8 mouse cellular contexts compared by ENCODE assay signal in genomic region chr1:185329851-185330250, GRCm38 (mm10). TPM values are rescaled to one million over a fixed set of nuclear protein-coding genes. Genes with fewer than 3 reads are reported as not detected.
DNase-seq lines count a peak whose midpoint lies in the region; ATAC-seq and TF ChIP-seq lines count a peak whose summit lies in the region.

No protein-coding gene starts in this region.

- TF ChIP-seq CTCF in heart, adult 2 months (IDR thresholded peaks at IDR 0.05), result no peak
- no peak for TF ChIP-seq CTCF in stomach, postnatal 0 days (IDR thresholded peaks at IDR 0.05; ENCODE audit: low read depth)

- DNase-seq in heart, adult 2 months, result no peak
- DNase-seq in heart, postnatal 25 days (ENCODE audit: low spot score), result no peak
- no peak for DNase-seq in stomach, postnatal 0 days (ENCODE audit: low spot score)
- no peak for DNase-seq in liver, embryonic 13.5 days
- no peak for DNase-seq in urinary bladder, adult 18-20 months (ENCODE audit: low spot score in 2 of 2)
- no peak for DNase-seq in testis, postnatal 10 days (ENCODE audit: low spot score)

- H3K79me2 ChIP-seq in heart, adult 2 months (replicated peaks; ENCODE audit: control insufficient read depth, insufficient read depth, low read length), result no peaks in the 10 kb centered on the region

- no peak overlapping the region for H3K9ac ChIP-seq in heart, adult 2 months (ENCODE audit: low read depth, low read length)
- H3K9ac ChIP-seq in stomach, embryonic 14.5 days (replicated peaks; ENCODE audit: low read depth, low read length), result no peak overlapping the region
- no peak overlapping the region for H3K9ac ChIP-seq in stomach, postnatal 0 days (ENCODE audit: low read length)
- peak overlapping the region; percentile 92; the same call in 1 of the 2 replicates for H3K9ac ChIP-seq in liver, embryonic 13.5 days

- peak overlapping the region; percentile 49; the same call in 1 of the 2 replicates for H3K4me2 ChIP-seq in stomach, embryonic 14.5 days (replicated peaks; ENCODE audit: low read depth, low read length)
- no peak overlapping the region for H3K4me2 ChIP-seq in stomach, postnatal 0 days (replicated peaks; ENCODE audit: low read depth)
- H3K4me2 ChIP-seq in liver, embryonic 13.5 days, result peak overlapping the region; percentile 83

- H3K27me3 ChIP-seq in heart, adult 2 months (ENCODE audit: control insufficient read depth, insufficient read depth, low read length), result no peaks in the 10 kb centered on the region
- no peaks in the 10 kb centered on the region for H3K27me3 ChIP-seq in stomach, embryonic 14.5 days (ENCODE audit: control insufficient read depth, insufficient read depth, low read length)
- H3K27me3 ChIP-seq in stomach, postnatal 0 days (ENCODE audit: control insufficient read depth, insufficient read depth, low read length), result no peaks in the 10 kb centered on the region
- no peaks in the 10 kb centered on the region for H3K27me3 ChIP-seq in liver, embryonic 13.5 days

- ATAC-seq in stomach, embryonic 14.5 days (ENCODE audit: insufficient number of reproducible peaks, insufficient read depth, low FRiP score, low read depth), result no peak
- no peak for ATAC-seq in stomach, postnatal 0 days (ENCODE audit: low FRiP score, low TSS enrichment)
- ATAC-seq in liver, embryonic 13.5 days (ENCODE audit: low read depth), result no peak
- no peak for ATAC-seq in activated CD4-positive, CD25-positive, alpha-beta regulatory T cell, adult 4 months

- intact Hi-C loops in heart, adult 2 months (cut with DNase I), result loop anchor here (5.0 kb wide), 1 partner anchor 128 kb away; the partner anchor contains the start of gene Rab3gap2
- intact Hi-C loops in heart, postnatal 25 days (cut with DNase I), result loop anchor here (2.0 kb wide), 1 partner anchor 33 kb away; the partner anchor contains the start of gene Eprs

- 89% methylated on average over 8 of the region's 8 CpGs for WGBS in heart, adult 2 months
- 93% methylated on average over 8 of the region's 8 CpGs for WGBS in stomach, embryonic 14.5 days
- WGBS in stomach, postnatal 0 days, result 88% methylated on average over 8 of the region's 8 CpGs
- 83% methylated on average over 8 of the region's 8 CpGs for WGBS in liver, embryonic 13.5 days (ENCODE audit: insufficient replicate concordance)

- no peaks in the 10 kb centered on the region for H3K9me3 ChIP-seq in stomach, embryonic 14.5 days (ENCODE audit: control insufficient read depth, low read depth, low read length)
- no peaks in the 10 kb centered on the region for H3K9me3 ChIP-seq in stomach, postnatal 0 days (ENCODE audit: control insufficient read depth, low read length)
- H3K9me3 ChIP-seq in liver, embryonic 13.5 days (replicated peaks), result no peaks in the 10 kb centered on the region

- no peak for TF ChIP-seq POLR2A in heart, adult 2 months (IDR thresholded peaks at IDR 0.05; ENCODE audit: insufficient read depth, low read depth, low read length)

- peak overlapping the region; percentile 98 for H3K27ac ChIP-seq in heart, adult 2 months
- no peak overlapping the region for H3K27ac ChIP-seq in stomach, embryonic 14.5 days (ENCODE audit: low read length)
- no peak overlapping the region for H3K27ac ChIP-seq in stomach, postnatal 0 days (replicated peaks)
- H3K27ac ChIP-seq in liver, embryonic 13.5 days, result peak overlapping the region; percentile 92

- H3K4me3 ChIP-seq in heart, adult 2 months, result no peak overlapping the region
- peak overlapping the region; percentile 89; the same call in 1 of the 2 replicates for H3K4me3 ChIP-seq in stomach, embryonic 14.5 days (ENCODE audit: low read depth, low read length)
- no peak overlapping the region for H3K4me3 ChIP-seq in stomach, postnatal 0 days (ENCODE audit: low read depth, low read length)
- H3K4me3 ChIP-seq in liver, embryonic 13.5 days (replicated peaks), result peak overlapping the region; percentile 86

- peaks cover 3% of the 10 kb centered on the region for H3K4me1 ChIP-seq in heart, adult 2 months (ENCODE audit: control insufficient read depth, insufficient read depth, low read length)
- peaks cover 7% of the 10 kb centered on the region; the same call in 1 of the 2 replicates for H3K4me1 ChIP-seq in stomach, embryonic 14.5 days (ENCODE audit: control insufficient read depth, insufficient read depth, low read length)
- H3K4me1 ChIP-seq in stomach, postnatal 0 days (replicated peaks; ENCODE audit: control insufficient read depth, insufficient read depth), result no peaks in the 10 kb centered on the region
- H3K4me1 ChIP-seq in liver, embryonic 13.5 days (replicated peaks), result peaks cover 45% of the 10 kb centered on the region

- H3K36me3 ChIP-seq in heart, adult 2 months (ENCODE audit: control insufficient read depth, insufficient read depth, low read length), result no peaks in the 10 kb centered on the region
- peaks cover 18% of the 10 kb centered on the region for H3K36me3 ChIP-seq in stomach, embryonic 14.5 days (ENCODE audit: control insufficient read depth, insufficient read depth, low read length)
- no peaks in the 10 kb centered on the region; the same call in none of the 2 replicates for H3K36me3 ChIP-seq in stomach, postnatal 0 days (ENCODE audit: control insufficient read depth, insufficient read depth, low read length)
- H3K36me3 ChIP-seq in liver, embryonic 13.5 days, result peaks cover 22% of the 10 kb centered on the region

- no peak for TF ChIP-seq EP300 in heart, adult 2 months (IDR thresholded peaks at IDR 0.05; ENCODE audit: insufficient read depth, low read depth, low read length)
- TF ChIP-seq EP300 in stomach, postnatal 0 days (optimal IDR thresholded peaks at IDR 0.05), result no peak

RNA-seq across cellular contexts. Expression of gene Iars2, which starts 0.7 kb away (rescaled TPM):
- 10 to 100 TPM; 71.5 to 80.0 TPM for total RNA-seq in heart, adult 2 months (2021)
- polyA plus RNA-seq in heart, adult 2 months (2012; rRNA removed), result 35.2 and 59.7 TPM in 2 replicates
- 10 to 100 TPM; 70.8 to 73.1 TPM for total RNA-seq in heart, postnatal 25 days (2021)
- 32.0 and 33.9 TPM in 2 replicates for polyA plus RNA-seq in stomach, embryonic 14.5 days (2014; fragmentation: Nextera tagmentation; extraction: Ambion mirVana)
- 25.5 and 26.6 TPM in 2 replicates for polyA plus RNA-seq in stomach, postnatal 0 days (2015; fragmentation: Nextera tagmentation; extraction: Ambion mirVana)
- polyA plus RNA-seq in liver, embryonic 13.5 days (2015; fragmentation: Nextera tagmentation; extraction: Ambion mirVana), result 21.3 and 25.9 TPM in 2 replicates
- 10 to 100 TPM in 1 of 2 experiments, 1 to 10 TPM in 1; 8.7 to 12.1 TPM for polyA plus RNA-seq in activated CD4-positive, CD25-positive, alpha-beta regulatory T cell, adult 4 months (2017; shearing (Covaris generic))

RNA-seq across cellular contexts. Expression of gene Bpnt1, which starts 2.1 kb away (rescaled TPM):
- 10 to 100 TPM; 27.8 to 29.6 TPM for total RNA-seq in heart, adult 2 months (2021)
- 26.3 and 36.6 TPM in 2 replicates for polyA plus RNA-seq in heart, adult 2 months (2012; rRNA removed)
- 10 to 100 TPM; 25.5 to 32.6 TPM for total RNA-seq in heart, postnatal 25 days (2021)
- polyA plus RNA-seq in stomach, embryonic 14.5 days (2014; fragmentation: Nextera tagmentation; extraction: Ambion mirVana), result 28.0 and 32.5 TPM in 2 replicates
- 61.8 and 64.0 TPM in 2 replicates for polyA plus RNA-seq in stomach, postnatal 0 days (2015; fragmentation: Nextera tagmentation; extraction: Ambion mirVana)
- 14.4 and 16.5 TPM in 2 replicates for polyA plus RNA-seq in liver, embryonic 13.5 days (2015; fragmentation: Nextera tagmentation; extraction: Ambion mirVana)
- polyA plus RNA-seq in activated CD4-positive, CD25-positive, alpha-beta regulatory T cell, adult 4 months (2017; shearing (Covaris generic)), result 10 to 100 TPM; 15.7 to 16.7 TPM

RNA-seq across cellular contexts. Expression of gene Eprs, which starts 33.0 kb away (rescaled TPM):
- total RNA-seq in heart, adult 2 months (2021), result 10 to 100 TPM; 63.9 to 85.2 TPM
- 11.0 and 23.4 TPM in 2 replicates for polyA plus RNA-seq in heart, adult 2 months (2012; rRNA removed)
- total RNA-seq in heart, postnatal 25 days (2021), result 10 to 100 TPM; 76.0 to 80.9 TPM
- 167 and 169 TPM in 2 replicates for polyA plus RNA-seq in stomach, embryonic 14.5 days (2014; fragmentation: Nextera tagmentation; extraction: Ambion mirVana)
- 58.0 and 68.5 TPM in 2 replicates for polyA plus RNA-seq in stomach, postnatal 0 days (2015; fragmentation: Nextera tagmentation; extraction: Ambion mirVana)
- polyA plus RNA-seq in liver, embryonic 13.5 days (2015; fragmentation: Nextera tagmentation; extraction: Ambion mirVana), result 113 and 130 TPM in 2 replicates
- 10 to 100 TPM; 86.2 to 95.6 TPM for polyA plus RNA-seq in activated CD4-positive, CD25-positive, alpha-beta regulatory T cell, adult 4 months (2017; shearing (Covaris generic))

Comparison
In these comparisons a context has a peak if more than half of its experiments do, and no peak if none do; other contexts are left out.
1. H3K4me3 ChIP-seq: peak in stomach, embryonic 14.5 days (single experiment) and liver, embryonic 13.5 days (single experiment); none in heart, adult 2 months (single experiment) and stomach, postnatal 0 days (single experiment).
2. H3K27ac ChIP-seq: peak in heart, adult 2 months (single experiment) and liver, embryonic 13.5 days (single experiment); none in stomach, embryonic 14.5 days (single experiment) and stomach, postnatal 0 days (single experiment).